Mouse (Mus musculus): ENCODE measurements around the gene Ecpas. TPM values are rescaled to one million over a fixed set of nuclear protein-coding genes. Genes with fewer than 3 reads are reported as not detected.

The Ecpas gene
- polyA plus RNA-seq, 1 experiment from 2014 or later: 47.2 TPM

GRCm38 (mm10) chr4:58885341-58885740, 27.2 kb downstream of the Ecpas start:
- WGBS: 92% methylated on average over 5 of the region's 5 CpGs
- DNase-seq (ENCODE audit: low spot score) (no peak), ATAC-seq (replicated peaks; ENCODE audit: insufficient number of reproducible peaks, low FRiP score, low TSS enrichment, low read depth) (no peak)
- no peaks in the 10 kb centered on the region for H3K9me3 ChIP-seq (replicated peaks; ENCODE audit: control insufficient read depth, low read length)
- H3K9ac ChIP-seq (replicated peaks; ENCODE audit: low read length): no peak overlapping the region
- no peak overlapping the region for H3K4me2 ChIP-seq (ENCODE audit: low read depth, low read length)
- no peaks in the 10 kb centered on the region for H3K4me1 ChIP-seq (ENCODE audit: control insufficient read depth, insufficient read depth, low read length)
- no peaks in the 10 kb centered on the region for H3K36me3 ChIP-seq (replicated peaks; ENCODE audit: control insufficient read depth, insufficient read depth, low read depth, low read length)
- no peak overlapping the region for H3K4me3 ChIP-seq (ENCODE audit: low read depth, low read length)
- no peaks in the 10 kb centered on the region for H3K27me3 ChIP-seq (ENCODE audit: control insufficient read depth, insufficient read depth, low read length)
- H3K27ac ChIP-seq (replicated peaks; ENCODE audit: low read depth, low read length): no peak overlapping the region

- Histone ChIP-seq H3K9me3 (replicated peaks; ENCODE audit: control insufficient read depth, low read length) (no peaks in the 10 kb centered on the region), H3K9ac (replicated peaks; ENCODE audit: low read length) (no peak overlapping the region), H3K36me3 (replicated peaks; ENCODE audit: control insufficient read depth, insufficient read depth, low read depth, low read length) (no peaks in the 10 kb centered on the region), H3K4me1 (ENCODE audit: control insufficient read depth, insufficient read depth, low read length) (no peaks in the 10 kb centered on the region), H3K27me3 (ENCODE audit: control insufficient read depth, insufficient read depth, low read length) (no peaks in the 10 kb centered on the region), H3K4me3 (ENCODE audit: low read depth, low read length) (no peak overlapping the region), H3K4me2 (ENCODE audit: low read depth, low read length) (no peak overlapping the region), H3K27ac (replicated peaks; ENCODE audit: low read depth, low read length) (no peak overlapping the region)
- ATAC-seq (replicated peaks; ENCODE audit: insufficient number of reproducible peaks, low FRiP score, low TSS enrichment, low read depth): no peak
- WGBS: 76% methylated on average over 2 of the region's 2 CpGs
- DNase-seq (ENCODE audit: low spot score): no peak
Measured at GRCm38 (mm10) chr4:58883841-58884240, 28.7 kb downstream of the Ecpas start.

- Histone ChIP-seq H3K27ac (replicated peaks; ENCODE audit: low read depth, low read length) (no peak overlapping the region), H3K4me1 (ENCODE audit: control insufficient read depth, insufficient read depth, low read length) (no peaks in the 10 kb centered on the region), H3K27me3 (ENCODE audit: control insufficient read depth, insufficient read depth, low read length) (no peaks in the 10 kb centered on the region), H3K9me3 (replicated peaks; ENCODE audit: control insufficient read depth, low read length) (no peaks in the 10 kb centered on the region), H3K36me3 (replicated peaks; ENCODE audit: control insufficient read depth, insufficient read depth, low read depth, low read length) (no peaks in the 10 kb centered on the region), H3K4me2 (ENCODE audit: low read depth, low read length) (no peak overlapping the region), H3K9ac (replicated peaks; ENCODE audit: low read length) (no peak overlapping the region), H3K4me3 (ENCODE audit: low read depth, low read length) (no peak overlapping the region)
- DNase-seq (ENCODE audit: low spot score): no peak
- no peak for ATAC-seq (replicated peaks; ENCODE audit: insufficient number of reproducible peaks, low FRiP score, low TSS enrichment, low read depth)
- whole genome bisulfite sequencing: 89% methylated on average over 4 of the region's 4 CpGs
Measured at GRCm38 (mm10) chr4:58874373-58874772, 38.2 kb downstream of the Ecpas start.

- H3K4me2 ChIP-seq (ENCODE audit: low read depth, low read length): no peak overlapping the region
- H3K4me1 ChIP-seq (ENCODE audit: control insufficient read depth, insufficient read depth, low read length): no peaks in the 10 kb centered on the region
- H3K27me3 ChIP-seq (ENCODE audit: control insufficient read depth, insufficient read depth, low read length): no peaks in the 10 kb centered on the region
- DNase-seq (ENCODE audit: low spot score) (no peak), ATAC-seq (replicated peaks; ENCODE audit: insufficient number of reproducible peaks, low FRiP score, low TSS enrichment, low read depth) (no peak)
- H3K36me3 ChIP-seq (replicated peaks; ENCODE audit: control insufficient read depth, insufficient read depth, low read depth, low read length): no peaks in the 10 kb centered on the region
- H3K9ac ChIP-seq (replicated peaks; ENCODE audit: low read length): no peak overlapping the region
- WGBS: 93% methylated on average over 6 of the region's 6 CpGs
- no peak overlapping the region for H3K4me3 ChIP-seq (ENCODE audit: low read depth, low read length)
- H3K27ac ChIP-seq (replicated peaks; ENCODE audit: low read depth, low read length): no peak overlapping the region
- H3K9me3 ChIP-seq (replicated peaks; ENCODE audit: control insufficient read depth, low read length): no peaks in the 10 kb centered on the region
Measured at GRCm38 (mm10) chr4:58867242-58867641, 45.3 kb downstream of the Ecpas start.

GRCm38 (mm10) chr4:58832908-58833307, 79.6 kb downstream of the Ecpas start:
- DNase-seq (ENCODE audit: low spot score) (no peak), ATAC-seq (replicated peaks; ENCODE audit: insufficient number of reproducible peaks, low FRiP score, low TSS enrichment, low read depth) (no peak)
- no peaks in the 10 kb centered on the region for H3K9me3 ChIP-seq (replicated peaks; ENCODE audit: control insufficient read depth, low read length)
- H3K36me3 ChIP-seq (replicated peaks; ENCODE audit: control insufficient read depth, insufficient read depth, low read depth, low read length): no peaks in the 10 kb centered on the region
- H3K27me3 ChIP-seq (ENCODE audit: control insufficient read depth, insufficient read depth, low read length): no peaks in the 10 kb centered on the region
- no peak overlapping the region for H3K4me2 ChIP-seq (ENCODE audit: low read depth, low read length)
- no peak overlapping the region for H3K27ac ChIP-seq (replicated peaks; ENCODE audit: low read depth, low read length)
- no peak overlapping the region for H3K9ac ChIP-seq (replicated peaks; ENCODE audit: low read length)
- WGBS: 85% methylated on average over 3 of the region's 3 CpGs
- no peak overlapping the region for H3K4me3 ChIP-seq (ENCODE audit: low read depth, low read length)
- no peaks in the 10 kb centered on the region for H3K4me1 ChIP-seq (ENCODE audit: control insufficient read depth, insufficient read depth, low read length)

GRCm38 (mm10) chr4:58825921-58826320, 86.6 kb downstream of the Ecpas start:
- H3K9ac ChIP-seq (replicated peaks; ENCODE audit: low read length): no peak overlapping the region
- H3K27me3 ChIP-seq (ENCODE audit: control insufficient read depth, insufficient read depth, low read length): no peaks in the 10 kb centered on the region
- H3K4me1 ChIP-seq (ENCODE audit: control insufficient read depth, insufficient read depth, low read length): no peaks in the 10 kb centered on the region
- H3K4me2 ChIP-seq (ENCODE audit: low read depth, low read length): no peak overlapping the region
- H3K9me3 ChIP-seq (replicated peaks; ENCODE audit: control insufficient read depth, low read length): no peaks in the 10 kb centered on the region
- H3K36me3 ChIP-seq (replicated peaks; ENCODE audit: control insufficient read depth, insufficient read depth, low read depth, low read length): no peaks in the 10 kb centered on the region; the same call in 1 of the 2 replicates
- ATAC-seq (replicated peaks; ENCODE audit: insufficient number of reproducible peaks, low FRiP score, low TSS enrichment, low read depth) (no peak), DNase-seq (ENCODE audit: low spot score) (no peak)
- H3K4me3 ChIP-seq (ENCODE audit: low read depth, low read length): no peak overlapping the region
- no peak overlapping the region for H3K27ac ChIP-seq (replicated peaks; ENCODE audit: low read depth, low read length)
- 86% methylated on average over 4 of the region's 4 CpGs for WGBS

GRCm38 (mm10) chr4:58787616-58788015, 124.9 kb downstream of the Ecpas start, which contains the start of gene Olfr267:
Gene Olfr267, minus strand, starts transcription at chr4:58787716.
- DNase-seq (ENCODE audit: low spot score): no peak
- Histone ChIP-seq H3K9me3 (replicated peaks; ENCODE audit: control insufficient read depth, low read length) (no peaks in the 10 kb centered on the region), H3K27ac (replicated peaks; ENCODE audit: low read depth, low read length) (no peak within 1 kb of the TSS), H3K4me2 (ENCODE audit: low read depth, low read length) (no peak within 1 kb of the TSS), H3K4me1 (ENCODE audit: control insufficient read depth, insufficient read depth, low read length) (no peaks in the 10 kb centered on the region), H3K9ac (replicated peaks; ENCODE audit: low read length) (no peak within 1 kb of the TSS), H3K36me3 (replicated peaks; ENCODE audit: control insufficient read depth, insufficient read depth, low read depth, low read length) (no peaks in the 10 kb centered on the region), H3K4me3 (ENCODE audit: low read depth, low read length) (no peak within 1 kb of the TSS), H3K27me3 (ENCODE audit: control insufficient read depth, insufficient read depth, low read length) (no peaks in the 10 kb centered on the region)
- ATAC-seq (replicated peaks; ENCODE audit: insufficient number of reproducible peaks, low FRiP score, low TSS enrichment, low read depth): no peak

GRCm38 (mm10) chr4:58786659-58787058, 125.9 kb downstream of the Ecpas start:
- Histone ChIP-seq H3K9ac (replicated peaks; ENCODE audit: low read length) (no peak overlapping the region), H3K27ac (replicated peaks; ENCODE audit: low read depth, low read length) (no peak overlapping the region), H3K4me3 (ENCODE audit: low read depth, low read length) (no peak overlapping the region), H3K36me3 (replicated peaks; ENCODE audit: control insufficient read depth, insufficient read depth, low read depth, low read length) (no peaks in the 10 kb centered on the region), H3K27me3 (ENCODE audit: control insufficient read depth, insufficient read depth, low read length) (no peaks in the 10 kb centered on the region), H3K9me3 (replicated peaks; ENCODE audit: control insufficient read depth, low read length) (no peaks in the 10 kb centered on the region), H3K4me1 (ENCODE audit: control insufficient read depth, insufficient read depth, low read length) (no peaks in the 10 kb centered on the region), H3K4me2 (ENCODE audit: low read depth, low read length) (no peak overlapping the region)
- ATAC-seq (replicated peaks; ENCODE audit: insufficient number of reproducible peaks, low FRiP score, low TSS enrichment, low read depth): no peak
- WGBS: 81% methylated on average over 3 of the region's 3 CpGs
- no peak for DNase-seq (ENCODE audit: low spot score)
